Comparison of ENCODE assay signal across 16 mouse cellular contexts in genomic region chr3:121025546-121026157, GRCm38 (mm10).
DNase-seq lines count a peak whose midpoint lies in the region; ATAC-seq lines count a peak whose summit lies in the region.
"Had no signal": no experiment of that assay in that cellular context is flagged by ENCODE, and none has a peak within 500 bp of the region (broad histone marks: within the 10 kb centered on the region; RNA-seq: fewer than 3 reads in every experiment).

No protein-coding gene starts in this region.

- no peak overlapping the region for H3K4me3 ChIP-seq in forebrain, embryonic 12.5 days (replicated peaks)
- no peak overlapping the region for H3K4me3 ChIP-seq in limb, embryonic 13.5 days
- no peak overlapping the region for H3K4me3 ChIP-seq in kidney, embryonic 14.5 days (ENCODE audit: low read length)
- H3K4me3 ChIP-seq: erythroblast, embryonic 14.5 days; gastrocnemius, adult 2 months; intestine, embryonic 15.5 days had no signal

- H3K36me3 ChIP-seq in forebrain, embryonic 12.5 days (replicated peaks) = no peaks in the 10 kb centered on the region
- H3K36me3 ChIP-seq in limb, embryonic 13.5 days = no peaks in the 10 kb centered on the region
- H3K36me3 ChIP-seq in kidney, embryonic 14.5 days (ENCODE audit: control insufficient read depth, insufficient read depth, low read length) = no peaks in the 10 kb centered on the region
- H3K36me3 ChIP-seq: intestine, embryonic 15.5 days had no signal

- WGBS in forebrain, embryonic 12.5 days = 46% methylated on average over 9 of the region's 9 CpGs
- WGBS in limb, embryonic 13.5 days = 46% methylated on average over 9 of the region's 9 CpGs
- WGBS in kidney, embryonic 14.5 days = 67% methylated on average over 9 of the region's 9 CpGs

- H3K27me3 ChIP-seq in forebrain, embryonic 12.5 days = no peaks in the 10 kb centered on the region
- no peaks in the 10 kb centered on the region for H3K27me3 ChIP-seq in limb, embryonic 13.5 days
- H3K27me3 ChIP-seq in kidney, embryonic 14.5 days (ENCODE audit: control insufficient read depth, insufficient read depth, low read length) = no peaks in the 10 kb centered on the region
- H3K27me3 ChIP-seq: intestine, embryonic 15.5 days had no signal

- H3K4me1 ChIP-seq in forebrain, embryonic 12.5 days = peaks cover 14% of the 10 kb centered on the region
- peaks cover 10% of the 10 kb centered on the region for H3K4me1 ChIP-seq in limb, embryonic 13.5 days
- no peaks in the 10 kb centered on the region for H3K4me1 ChIP-seq in kidney, embryonic 14.5 days (ENCODE audit: control insufficient read depth, insufficient read depth, low read length)
- H3K4me1 ChIP-seq: intestine, embryonic 15.5 days had no signal

- H3K9me3 ChIP-seq in forebrain, embryonic 12.5 days = no peaks in the 10 kb centered on the region
- H3K9me3 ChIP-seq in limb, embryonic 13.5 days = no peaks in the 10 kb centered on the region
- no peaks in the 10 kb centered on the region for H3K9me3 ChIP-seq in kidney, embryonic 14.5 days (ENCODE audit: control insufficient read depth, low read length)
- H3K9me3 ChIP-seq: intestine, embryonic 15.5 days had no signal

- H3K9ac ChIP-seq in forebrain, embryonic 12.5 days = no peak overlapping the region
- no peak overlapping the region for H3K9ac ChIP-seq in limb, embryonic 13.5 days
- H3K9ac ChIP-seq in kidney, embryonic 14.5 days (ENCODE audit: low read depth, low read length) = no peak overlapping the region
- H3K9ac ChIP-seq: intestine, embryonic 15.5 days had no signal

- intact Hi-C loops in left cerebral cortex, postnatal 4 days (cut with DNase I) = no loop called here
- intact Hi-C loops in left cerebral cortex, postnatal 14 days (cut with DNase I) = no loop called here

- 0 out of 2 replicates have a peak overlapping the region, but pooled peaks have one; percentile 42 for H3K27ac ChIP-seq in forebrain, embryonic 12.5 days
- no peak overlapping the region for H3K27ac ChIP-seq in limb, embryonic 13.5 days
- H3K27ac ChIP-seq in kidney, embryonic 14.5 days (ENCODE audit: low read depth, low read length) = no peak overlapping the region
- H3K27ac ChIP-seq: gastrocnemius, adult 2 months; intestine, embryonic 15.5 days had no signal

- H3K4me2 ChIP-seq in forebrain, embryonic 12.5 days = no peak overlapping the region
- no peak overlapping the region for H3K4me2 ChIP-seq in limb, embryonic 13.5 days (replicated peaks)
- H3K4me2 ChIP-seq in kidney, embryonic 14.5 days (replicated peaks; ENCODE audit: low read depth, low read length) = no peak overlapping the region
- H3K4me2 ChIP-seq: intestine, embryonic 15.5 days had no signal

- ATAC-seq in forebrain, embryonic 12.5 days (ENCODE audit: low FRiP score) = peak; percentile 83
- ATAC-seq in limb, embryonic 13.5 days (ENCODE audit: low FRiP score, low read depth) = 0 out of 2 replicates have a peak, but pooled peaks have one; percentile 40
- ATAC-seq in kidney, embryonic 14.5 days (ENCODE audit: low FRiP score, low TSS enrichment) = no peak
- ATAC-seq: CD4-positive, CD25-positive, alpha-beta regulatory T cell, adult 4 months; intestine, embryonic 15.5 days had no signal

- DNase-seq in left cerebral cortex, postnatal 4 days = peak; percentile 29
- DNase-seq in left cerebral cortex, postnatal 14 days (ENCODE audit: low spot score in 2 of 2) = no peak
- DNase-seq in retina, embryonic 14.5 days (ENCODE audit: low spot score) = peak; percentile 66
- no peak for DNase-seq in urinary bladder, postnatal 36 days (ENCODE audit: low spot score in 2 of 2)
- DNase-seq: adrenal gland, postnatal 36 days; cerebellum, postnatal 36 days; gastrocnemius, adult 2 months; heart, postnatal 10 days; kidney, postnatal 14 days; thymus, adult 2 months had no signal

Comparison
In these comparisons a context has a peak if more than half of its experiments do, and no peak if none do; other contexts are left out.
1. DNase-seq: peak in left cerebral cortex, postnatal 4 days (single experiment) and retina, embryonic 14.5 days (single experiment); none in left cerebral cortex, postnatal 14 days (0 of 2) and urinary bladder, postnatal 36 days (0 of 2).